Mouse (Mus musculus) brain, adult 2 months (tissue): ENCODE measurements around the gene Zbtb11.
"Not testable (repeated sequence)": the region's sequence is repeated elsewhere in the genome, so short reads cannot be mapped to it uniquely, and the experiment has no call there.

Source experiments
- DNase-seq: peaks from one replicate; pipeline ENCODE4 v3.0.0; 2011; ENCODE audit warnings: low read depth, low spot score

Zbtb11 gene

DNA sequence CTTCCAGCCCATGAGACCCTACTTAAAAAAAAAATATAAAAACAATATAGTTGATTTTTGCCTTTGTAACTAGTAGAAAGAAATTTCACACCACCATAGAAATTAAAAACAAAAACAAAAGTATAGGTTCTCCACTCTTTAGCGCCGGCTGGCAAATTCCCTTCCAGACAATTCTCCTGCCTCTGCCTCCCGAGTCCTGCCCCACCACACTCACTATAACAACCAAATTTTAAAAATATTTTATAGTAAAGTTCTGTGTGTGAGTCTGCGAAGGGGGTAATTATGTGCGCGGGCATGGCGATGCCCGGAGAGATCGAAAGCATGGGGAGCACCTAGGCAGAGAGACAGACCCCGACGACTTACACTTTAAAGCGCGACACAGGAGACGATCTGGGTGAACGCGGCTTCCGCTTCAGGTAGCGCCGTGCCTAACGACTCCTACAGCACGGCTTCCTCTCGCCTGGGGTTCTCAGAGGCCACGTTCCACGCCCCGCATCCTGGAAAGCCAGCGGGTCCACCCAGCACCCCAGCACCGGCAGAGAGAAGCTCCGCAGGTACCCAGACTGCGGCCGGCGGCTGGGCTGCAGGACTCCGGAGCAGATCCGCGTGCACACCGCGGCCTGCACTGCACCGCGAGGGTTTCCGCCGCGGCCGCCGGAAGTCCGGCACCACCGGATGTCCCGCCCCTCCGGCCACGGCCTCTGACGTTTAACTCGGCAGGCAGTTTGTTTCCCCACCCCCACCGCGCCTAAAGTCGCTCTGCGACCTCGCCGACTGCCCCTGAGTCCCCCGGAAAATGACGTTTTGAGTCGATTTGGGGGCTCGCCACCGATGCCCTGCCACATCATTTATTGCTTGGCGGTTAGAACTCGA is 63.7 kb downstream of the Zbtb11 start, which contains the start of gene Trmt10c:
Gene Trmt10c, minus strand, starts transcription at position 682 of the 873 bp plus-strand sequence.
- peak; percentile 97 for DNase-seq

- no peak for DNase-seq
Measured at GRCm38 (mm10) chr16:56038090-56038489, 64.4 kb downstream of the Zbtb11 start.

- DNase-seq = not testable (repeated sequence)
Measured at GRCm38 (mm10) chr16:56048038-56048437, 74.4 kb downstream of the Zbtb11 start, which contains the start of gene Senp7. Gene Senp7 (plus strand): TSS chr16:56048338.

DNA sequence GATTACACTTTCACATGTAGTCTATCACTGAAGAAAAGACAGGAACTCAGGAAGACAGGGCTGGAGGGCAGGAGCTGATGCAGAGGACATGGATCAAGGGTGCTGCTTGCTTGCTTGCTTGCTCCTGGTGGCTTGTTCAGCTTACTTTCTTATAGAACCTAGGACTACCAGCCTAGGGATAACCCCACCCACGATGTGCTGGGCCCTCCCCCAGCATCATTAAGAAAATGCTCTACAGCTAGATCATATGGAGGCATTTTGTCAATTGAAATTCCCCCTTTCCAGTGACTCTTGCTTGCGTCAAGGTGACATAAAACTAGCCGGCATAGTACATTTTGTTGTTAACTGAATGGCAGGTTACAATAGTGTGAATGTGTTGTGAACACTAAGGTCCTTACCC is 82.2 kb downstream of the Zbtb11 start:
- no peak for DNase-seq

DNA sequence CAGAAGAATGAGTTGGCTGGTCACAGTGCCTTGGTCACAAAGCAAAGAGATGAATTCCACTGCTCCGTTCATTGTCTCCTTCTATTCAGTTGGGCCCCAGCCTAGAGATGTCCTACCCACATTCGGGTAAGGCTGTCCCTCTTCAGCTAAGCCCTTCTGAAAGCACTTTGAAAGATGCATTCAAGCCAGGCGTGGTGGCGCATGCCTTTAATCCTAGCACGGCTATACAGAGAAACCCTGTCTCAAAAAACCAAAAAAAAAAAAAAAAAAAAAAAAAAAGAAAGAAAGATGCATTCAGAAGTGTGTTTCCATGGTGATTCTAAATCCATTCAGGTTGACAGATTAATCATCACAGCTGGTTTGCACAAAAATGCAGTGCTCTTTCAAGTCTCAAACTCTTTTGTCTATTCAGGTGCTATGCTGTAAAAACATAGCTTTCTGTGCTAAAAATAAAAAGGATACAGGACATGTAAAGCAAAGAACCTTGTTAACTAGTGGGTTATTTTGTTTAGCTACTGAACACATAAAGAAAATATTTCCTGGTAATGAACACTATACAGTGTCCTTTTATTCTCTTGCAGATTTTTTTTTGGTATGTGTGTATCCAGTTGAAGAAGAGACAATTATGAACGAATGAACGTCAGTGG is 83.4 kb downstream of the Zbtb11 start:
- DNase-seq = peak; percentile 53

DNA sequence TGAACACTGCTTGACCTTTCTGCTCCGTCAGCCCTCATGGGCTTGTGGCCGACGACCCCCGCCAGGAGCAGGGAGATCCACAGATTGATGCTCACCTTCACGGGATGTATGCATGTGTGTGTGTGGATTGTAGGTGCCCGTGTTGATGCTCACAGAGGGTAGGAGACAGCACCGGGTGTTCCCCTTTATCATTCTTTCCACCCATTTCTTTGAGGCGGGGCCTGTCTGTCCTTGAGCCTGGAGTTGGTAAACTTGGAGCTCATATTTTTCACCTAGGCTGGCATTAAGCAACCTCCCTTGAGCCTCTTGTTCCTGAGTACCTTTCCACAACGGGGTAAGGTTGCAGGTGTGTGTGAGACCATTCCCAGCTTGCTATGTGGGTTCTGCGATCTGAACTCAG is 84.5 kb downstream of the Zbtb11 start:
- DNase-seq = no peak
